Mouse (Mus musculus): ENCODE results near the gene Gabrb1. TPM values are rescaled to one million over a fixed set of nuclear protein-coding genes. Genes with fewer than 3 reads are reported as not detected.

The Gabrb1 gene
- polyA plus RNA-seq (2015; fragmentation: Nextera tagmentation; extraction: Ambion mirVana) = 19.1 and 24.8 TPM in 2 replicates

DNA sequence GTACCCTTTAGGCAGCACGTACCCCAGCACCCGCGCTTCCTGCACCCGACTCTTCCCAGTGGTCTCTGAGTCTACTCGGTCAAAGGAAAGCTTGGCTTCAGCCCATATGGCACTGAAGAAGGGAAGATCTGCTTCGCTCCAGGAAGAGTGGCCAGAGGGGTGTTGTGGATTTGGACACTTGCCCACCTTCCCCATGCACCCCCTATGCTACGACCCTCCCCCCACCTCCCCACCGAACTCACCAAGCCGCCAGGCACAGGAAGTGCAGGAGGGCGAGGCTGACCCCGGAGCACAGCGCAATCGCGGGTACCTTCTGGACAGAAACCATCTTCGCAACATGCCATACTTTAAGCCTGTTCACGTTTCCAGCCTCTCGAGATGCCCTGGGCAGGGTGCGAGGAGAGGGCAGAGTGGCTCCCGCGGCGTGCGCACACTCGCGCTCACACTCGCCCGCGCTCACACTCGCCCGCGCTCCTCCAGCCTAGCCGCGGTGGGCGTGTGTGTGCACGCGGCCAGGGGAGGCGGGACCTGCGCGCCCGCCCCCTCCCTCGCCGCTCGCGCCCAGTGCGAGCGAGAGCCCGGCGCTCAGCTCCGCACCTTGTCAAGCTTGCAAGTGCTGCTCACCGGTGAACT lies at the start of gene Gabrb1:
TSS of gene Gabrb1 (plus strand) at position 632 of the 633 bp plus-strand sequence.
- WGBS = under 1% methylated on average over 49 of the region's 49 CpGs
- Histone ChIP-seq H3K36me3 (ENCODE audit: control insufficient read depth, insufficient read depth) (no peaks in the 10 kb centered on the region), H3K9ac (replicated peaks; ENCODE audit: low read depth, low read length) (peak within 1 kb of the TSS; percentile 56), H3K27me3 (replicated peaks; ENCODE audit: control insufficient read depth, insufficient read depth, low read length) (no peaks in the 10 kb centered on the region), H3K4me3 (replicated peaks; ENCODE audit: low read length) (peak within 1 kb of the TSS; percentile 52), H3K4me1 (replicated peaks; ENCODE audit: control insufficient read depth, insufficient read depth, low read length) (peaks cover 9% of the 10 kb centered on the region; the same call in 1 of the 2 replicates), H3K27ac (ENCODE audit: low read length) (no peak within 1 kb of the TSS), H3K9me3 (ENCODE audit: control insufficient read depth, low read length) (no peaks in the 10 kb centered on the region), H3K4me2 (ENCODE audit: low read length) (peak within 1 kb of the TSS; percentile 100)
- ATAC-seq = peak; percentile 96

DNA sequence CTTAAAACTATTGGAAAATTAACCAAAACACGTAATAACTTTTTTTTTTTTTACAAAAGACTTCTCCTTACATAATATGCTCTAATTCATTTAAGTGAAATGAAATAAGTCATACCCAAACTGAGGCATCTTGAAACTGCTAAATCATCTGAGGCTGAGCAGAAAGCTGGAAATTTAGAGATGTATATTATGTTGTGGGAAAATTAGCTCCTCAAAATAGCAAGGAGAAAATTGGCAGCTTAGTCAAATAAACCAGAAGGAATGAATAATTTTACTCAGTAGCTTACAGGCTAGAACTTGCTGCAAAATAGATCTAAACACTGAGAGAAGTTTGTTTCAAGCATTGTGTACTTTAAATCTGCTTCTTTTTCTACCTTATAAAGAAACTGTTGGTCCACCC lies 49.2 kb upstream of the Gabrb1 start:
- H3K36me3 ChIP-seq (ENCODE audit: control insufficient read depth, insufficient read depth) = no peaks in the 10 kb centered on the region
- WGBS = 82% methylated on average over 1 of the region's 1 CpGs
- H3K9ac ChIP-seq (replicated peaks; ENCODE audit: low read depth, low read length) = no peak overlapping the region
- no peaks in the 10 kb centered on the region for H3K27me3 ChIP-seq (replicated peaks; ENCODE audit: control insufficient read depth, insufficient read depth, low read length)
- ATAC-seq = no peak
- H3K4me3 ChIP-seq (replicated peaks; ENCODE audit: low read length) = no peak overlapping the region
- no peak overlapping the region for H3K27ac ChIP-seq (ENCODE audit: low read length)
- H3K4me2 ChIP-seq (ENCODE audit: low read length) = no peak overlapping the region
- H3K9me3 ChIP-seq (ENCODE audit: control insufficient read depth, low read length) = no peaks in the 10 kb centered on the region
- H3K4me1 ChIP-seq (replicated peaks; ENCODE audit: control insufficient read depth, insufficient read depth, low read length) = 0 out of 2 replicates have a peak, but pooled peaks cover 2% of the 10 kb centered on the region

DNA sequence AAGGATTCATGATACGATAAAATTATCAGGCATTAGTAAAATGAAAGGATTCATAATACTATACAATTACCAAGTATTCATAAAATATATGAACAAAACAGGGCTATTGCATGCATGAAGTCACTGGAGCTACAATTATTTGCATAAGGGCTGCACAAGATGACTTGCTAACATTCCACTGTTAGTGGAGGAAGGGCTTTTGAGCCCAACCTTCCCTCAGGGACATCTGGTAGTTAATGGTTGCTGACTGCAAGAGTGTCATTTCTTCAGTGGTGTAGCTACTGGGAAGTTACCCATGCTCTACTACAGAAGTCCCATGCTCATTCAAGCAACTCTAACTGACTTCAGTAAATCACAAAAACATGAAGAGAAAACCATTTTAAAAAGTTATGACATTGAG lies 43.6 kb upstream of the Gabrb1 start:
- H3K4me1 ChIP-seq (replicated peaks; ENCODE audit: control insufficient read depth, insufficient read depth, low read length) = no peaks in the 10 kb centered on the region
- H3K27me3 ChIP-seq (replicated peaks; ENCODE audit: control insufficient read depth, insufficient read depth, low read length) = no peaks in the 10 kb centered on the region
- no peak overlapping the region for H3K27ac ChIP-seq (ENCODE audit: low read length)
- no peak for ATAC-seq
- 91% methylated on average over 1 of the region's 1 CpGs for WGBS
- no peak overlapping the region for H3K4me3 ChIP-seq (replicated peaks; ENCODE audit: low read length)
- H3K4me2 ChIP-seq (ENCODE audit: low read length) = no peak overlapping the region
- H3K9me3 ChIP-seq (ENCODE audit: control insufficient read depth, low read length) = no peaks in the 10 kb centered on the region
- no peaks in the 10 kb centered on the region for H3K36me3 ChIP-seq (ENCODE audit: control insufficient read depth, insufficient read depth)
- H3K9ac ChIP-seq (replicated peaks; ENCODE audit: low read depth, low read length) = no peak overlapping the region

DNA sequence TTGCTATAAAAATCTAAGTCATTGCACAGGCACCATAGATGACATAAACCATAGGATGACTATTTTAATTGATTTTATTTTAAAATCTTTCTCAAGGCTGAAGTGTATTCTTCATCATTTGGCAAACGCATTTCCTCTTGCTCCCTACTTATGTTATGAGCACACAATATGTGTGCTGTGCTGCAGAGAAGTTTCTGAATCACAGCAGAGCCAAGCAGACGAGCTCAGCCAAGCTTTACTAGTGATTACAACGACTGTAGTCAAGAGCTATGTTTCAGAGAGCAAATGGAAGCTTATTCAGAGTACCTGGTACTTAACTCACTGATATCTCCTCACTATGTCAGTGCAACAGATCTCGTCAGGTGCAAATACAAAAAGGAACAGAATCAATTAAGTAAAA lies 41.2 kb upstream of the Gabrb1 start:
- no peak for ATAC-seq
- Histone ChIP-seq H3K4me1 (replicated peaks; ENCODE audit: control insufficient read depth, insufficient read depth, low read length) (no peaks in the 10 kb centered on the region), H3K9ac (replicated peaks; ENCODE audit: low read depth, low read length) (no peak overlapping the region), H3K4me3 (replicated peaks; ENCODE audit: low read length) (no peak overlapping the region), H3K27me3 (replicated peaks; ENCODE audit: control insufficient read depth, insufficient read depth, low read length) (no peaks in the 10 kb centered on the region), H3K9me3 (ENCODE audit: control insufficient read depth, low read length) (no peaks in the 10 kb centered on the region), H3K4me2 (ENCODE audit: low read length) (no peak overlapping the region), H3K36me3 (ENCODE audit: control insufficient read depth, insufficient read depth) (no peaks in the 10 kb centered on the region), H3K27ac (ENCODE audit: low read length) (no peak overlapping the region)
- WGBS = 63% methylated on average over 4 of the region's 4 CpGs

DNA sequence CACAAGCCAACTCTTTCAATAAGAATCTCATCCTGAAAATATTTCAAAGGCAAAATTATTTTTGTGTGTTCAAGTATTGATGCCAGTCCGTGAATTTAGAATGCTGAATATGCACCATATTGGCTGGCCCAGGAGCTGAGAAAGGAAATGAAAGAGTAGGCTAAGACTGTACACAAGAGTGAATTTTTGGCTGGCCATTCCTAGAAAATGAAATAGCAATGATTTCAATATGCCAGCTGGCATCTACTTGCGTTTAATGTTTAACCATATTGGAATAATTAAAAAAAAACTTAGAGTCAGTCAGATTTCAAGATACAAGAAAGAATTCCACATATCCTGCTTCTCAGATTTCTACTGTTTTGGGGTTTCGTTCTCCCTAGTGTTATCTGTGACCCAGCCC lies 30.1 kb upstream of the Gabrb1 start:
- Histone ChIP-seq H3K9me3 (ENCODE audit: control insufficient read depth, low read length) (no peaks in the 10 kb centered on the region), H3K36me3 (ENCODE audit: control insufficient read depth, insufficient read depth) (no peaks in the 10 kb centered on the region), H3K27me3 (replicated peaks; ENCODE audit: control insufficient read depth, insufficient read depth, low read length) (no peaks in the 10 kb centered on the region), H3K4me3 (replicated peaks; ENCODE audit: low read length) (no peak overlapping the region), H3K4me2 (ENCODE audit: low read length) (no peak overlapping the region), H3K4me1 (replicated peaks; ENCODE audit: control insufficient read depth, insufficient read depth, low read length) (no peaks in the 10 kb centered on the region), H3K9ac (replicated peaks; ENCODE audit: low read depth, low read length) (no peak overlapping the region), H3K27ac (ENCODE audit: low read length) (no peak overlapping the region)
- 76% methylated on average over 3 of the region's 3 CpGs for WGBS
- peak; percentile 59; the same call in 1 of the 2 replicates for ATAC-seq

DNA sequence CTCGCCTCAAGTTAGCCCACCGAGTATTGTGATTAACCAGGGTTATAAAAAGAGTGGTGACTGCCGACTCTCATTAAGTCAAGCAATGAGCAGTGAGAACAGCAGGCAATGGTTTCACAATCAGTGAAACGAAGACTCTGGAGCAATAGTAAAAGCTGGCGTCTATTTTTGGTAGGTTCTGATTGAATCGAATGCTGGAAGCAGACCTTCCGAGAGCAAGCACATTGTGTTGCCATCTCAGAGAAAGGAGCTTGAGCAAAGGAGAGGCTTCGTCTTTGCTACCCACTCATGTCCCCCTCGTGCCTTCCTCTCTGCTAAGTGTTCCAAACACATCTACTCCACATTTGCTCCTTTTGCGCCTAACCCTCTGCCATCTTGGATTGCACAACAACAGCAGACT lies 18.1 kb upstream of the Gabrb1 start:
- H3K4me3 ChIP-seq (replicated peaks; ENCODE audit: low read length) = no peak overlapping the region
- H3K4me1 ChIP-seq (replicated peaks; ENCODE audit: control insufficient read depth, insufficient read depth, low read length) = no peaks in the 10 kb centered on the region
- H3K9ac ChIP-seq (replicated peaks; ENCODE audit: low read depth, low read length) = no peak overlapping the region
- no peaks in the 10 kb centered on the region for H3K36me3 ChIP-seq (ENCODE audit: control insufficient read depth, insufficient read depth)
- H3K27me3 ChIP-seq (replicated peaks; ENCODE audit: control insufficient read depth, insufficient read depth, low read length) = no peaks in the 10 kb centered on the region
- no peak for ATAC-seq
- whole genome bisulfite sequencing = 84% methylated on average over 10 of the region's 10 CpGs
- no peak overlapping the region for H3K27ac ChIP-seq (ENCODE audit: low read length)
- no peaks in the 10 kb centered on the region for H3K9me3 ChIP-seq (ENCODE audit: control insufficient read depth, low read length)
- H3K4me2 ChIP-seq (ENCODE audit: low read length) = no peak overlapping the region

DNA sequence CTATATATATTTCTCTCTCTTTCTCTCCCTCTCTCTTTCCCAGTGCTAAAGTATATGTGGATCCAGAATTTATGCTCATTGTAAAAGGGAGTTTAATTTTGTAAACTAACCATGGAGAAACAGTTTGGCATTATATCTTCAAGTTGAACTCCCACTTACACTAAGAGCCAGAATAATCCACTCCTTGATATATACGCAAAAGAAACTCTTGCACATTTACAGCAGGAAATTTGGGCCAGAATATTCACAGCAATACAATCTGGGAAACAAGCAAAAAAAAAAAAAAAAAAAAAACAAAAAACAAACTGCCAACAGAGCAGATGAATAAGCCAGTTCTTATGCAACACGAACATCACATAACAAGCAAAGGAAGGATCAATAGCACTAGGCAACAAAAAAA lies 9.8 kb upstream of the Gabrb1 start:
- Histone ChIP-seq H3K27ac (ENCODE audit: low read length) (no peak overlapping the region), H3K4me2 (ENCODE audit: low read length) (no peak overlapping the region)
- WGBS = 56% methylated on average over 2 of the region's 2 CpGs

DNA sequence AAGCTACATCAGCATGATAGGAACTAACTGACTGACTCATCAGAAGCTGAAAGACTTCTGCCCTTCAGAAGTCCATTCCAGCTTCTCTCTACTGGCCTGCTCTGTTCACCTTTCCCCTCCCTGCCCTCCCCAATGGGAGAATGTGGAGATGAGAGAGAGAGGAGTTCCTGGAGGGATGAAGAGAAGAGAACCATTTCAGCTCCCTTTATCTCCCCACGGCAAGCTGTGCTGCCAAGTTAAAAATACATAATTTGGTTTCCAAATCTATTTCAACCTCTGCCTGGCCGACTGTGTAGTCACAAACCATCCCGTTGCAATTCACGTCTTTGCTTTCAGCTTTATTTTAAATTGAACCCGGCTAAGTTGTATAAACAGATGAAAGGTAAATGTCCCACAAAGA lies 3.9 kb upstream of the Gabrb1 start:
- no peaks in the 10 kb centered on the region for H3K9me3 ChIP-seq (ENCODE audit: control insufficient read depth, low read length)
- no peak overlapping the region for H3K9ac ChIP-seq (replicated peaks; ENCODE audit: low read depth, low read length)
- H3K4me2 ChIP-seq (ENCODE audit: low read length) = no peak overlapping the region
- no peak overlapping the region for H3K27ac ChIP-seq (ENCODE audit: low read length)
- peaks cover 9% of the 10 kb centered on the region; the same call in 1 of the 2 replicates for H3K4me1 ChIP-seq (replicated peaks; ENCODE audit: control insufficient read depth, insufficient read depth, low read length)
- no peak for ATAC-seq
- H3K36me3 ChIP-seq (ENCODE audit: control insufficient read depth, insufficient read depth) = no peaks in the 10 kb centered on the region
- WGBS = 84% methylated on average over 5 of the region's 5 CpGs
- no peak overlapping the region for H3K4me3 ChIP-seq (replicated peaks; ENCODE audit: low read length)
- no peaks in the 10 kb centered on the region for H3K27me3 ChIP-seq (replicated peaks; ENCODE audit: control insufficient read depth, insufficient read depth, low read length)

More for the DNA sequence above, 9.8 kb upstream of the Gabrb1 start:
- Histone ChIP-seq H3K4me3 (replicated peaks; ENCODE audit: low read length) (no peak overlapping the region), H3K36me3 (ENCODE audit: control insufficient read depth, insufficient read depth) (no peaks in the 10 kb centered on the region), H3K4me1 (replicated peaks; ENCODE audit: control insufficient read depth, insufficient read depth, low read length) (no peaks in the 10 kb centered on the region), H3K9me3 (ENCODE audit: control insufficient read depth, low read length) (no peaks in the 10 kb centered on the region), H3K9ac (replicated peaks; ENCODE audit: low read depth, low read length) (no peak overlapping the region), H3K27me3 (replicated peaks; ENCODE audit: control insufficient read depth, insufficient read depth, low read length) (no peaks in the 10 kb centered on the region)
- no peak for ATAC-seq

DNA sequence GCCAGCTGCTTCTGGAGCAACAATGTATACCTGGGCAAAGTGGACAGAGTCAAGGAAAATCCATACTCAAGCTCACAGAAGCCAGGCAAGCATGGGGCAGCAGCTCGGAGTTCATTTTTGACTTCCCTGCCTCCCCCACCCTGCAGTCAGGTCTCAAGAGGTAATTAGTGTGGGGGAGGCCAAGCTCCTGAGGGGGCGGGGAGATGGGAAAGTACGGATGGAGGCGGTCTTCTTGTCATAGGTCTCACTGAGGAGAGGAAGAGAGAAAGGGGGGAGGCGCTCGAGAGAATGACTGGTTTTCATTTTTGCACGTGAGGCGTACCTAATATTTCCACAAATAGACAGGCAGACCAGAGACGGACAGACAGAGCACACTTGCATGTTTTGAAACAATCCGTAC lies 1.1 kb upstream of the Gabrb1 start:
- H3K27ac ChIP-seq (ENCODE audit: low read length) = no peak overlapping the region
- H3K9ac ChIP-seq (replicated peaks; ENCODE audit: low read depth, low read length) = peak overlapping the region; percentile 56
- no peaks in the 10 kb centered on the region for H3K36me3 ChIP-seq (ENCODE audit: control insufficient read depth, insufficient read depth)
- H3K9me3 ChIP-seq (ENCODE audit: control insufficient read depth, low read length) = no peaks in the 10 kb centered on the region
- peak overlapping the region; percentile 100 for H3K4me2 ChIP-seq (ENCODE audit: low read length)
- no peaks in the 10 kb centered on the region for H3K27me3 ChIP-seq (replicated peaks; ENCODE audit: control insufficient read depth, insufficient read depth, low read length)
- peaks cover 9% of the 10 kb centered on the region; the same call in 1 of the 2 replicates for H3K4me1 ChIP-seq (replicated peaks; ENCODE audit: control insufficient read depth, insufficient read depth, low read length)
- H3K4me3 ChIP-seq (replicated peaks; ENCODE audit: low read length) = peak overlapping the region; percentile 52
- WGBS = 6% methylated on average over 10 of the region's 10 CpGs
- ATAC-seq = no peak

DNA sequence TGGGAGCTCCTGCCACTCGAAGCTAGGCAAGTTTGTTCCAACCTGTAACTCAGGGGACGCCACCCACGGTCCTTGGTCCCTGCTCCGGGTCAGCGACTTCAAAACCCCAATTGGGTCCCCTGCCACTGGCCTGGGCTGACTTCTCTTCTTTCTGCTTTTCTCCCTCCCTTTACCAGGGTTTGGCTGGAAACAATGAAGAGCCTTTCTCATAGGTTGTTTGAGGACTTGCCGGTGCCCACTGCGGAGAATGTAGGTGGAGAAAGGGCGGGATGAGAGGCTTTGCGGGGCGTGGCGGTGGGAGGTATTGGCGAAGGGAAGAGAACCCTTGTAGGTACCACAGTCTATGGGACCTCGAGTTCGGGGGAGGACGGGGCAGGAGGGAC lies 193 bp downstream of the Gabrb1 start, which contains the start of gene Gabra4:
TSS of gene Gabra4 (minus strand) at position 194 of the 383 bp plus-strand sequence.
- no peaks in the 10 kb centered on the region for H3K9me3 ChIP-seq (ENCODE audit: control insufficient read depth, low read length)
- peak within 1 kb of the TSS; percentile 100 for H3K4me2 ChIP-seq (ENCODE audit: low read length)
- H3K4me1 ChIP-seq (replicated peaks; ENCODE audit: control insufficient read depth, insufficient read depth, low read length) = peaks cover 9% of the 10 kb centered on the region; the same call in 1 of the 2 replicates
- ATAC-seq = peak; percentile 31
- no peaks in the 10 kb centered on the region for H3K36me3 ChIP-seq (ENCODE audit: control insufficient read depth, insufficient read depth)
- H3K4me3 ChIP-seq (replicated peaks; ENCODE audit: low read length) = peak within 1 kb of the TSS; percentile 52
- H3K27ac ChIP-seq (ENCODE audit: low read length) = no peak within 1 kb of the TSS
- no peaks in the 10 kb centered on the region for H3K27me3 ChIP-seq (replicated peaks; ENCODE audit: control insufficient read depth, insufficient read depth, low read length)
- peak within 1 kb of the TSS; percentile 56 for H3K9ac ChIP-seq (replicated peaks; ENCODE audit: low read depth, low read length)
- 0% methylated on average over 15 of the region's 15 CpGs for WGBS
